Mouse (Mus musculus): ENCODE results near the gene Elf5. TPM values are rescaled to one million over a fixed set of nuclear protein-coding genes. Genes with fewer than 3 reads are reported as not detected.

The Elf5 gene
- total RNA-seq (2022): 1 to 10 TPM in 3 of 4 experiments, under 1 TPM in 1; 1.00 to 1.4 (median 1.1) TPM

GRCm38 (mm10) chr2:103411348-103411747 lies at the start of gene Elf5:
TSS of gene Elf5 (plus strand) at chr2:103411688.
- no peak for DNase-seq (ENCODE audit: low spot score in 2 of 2)

DNA sequence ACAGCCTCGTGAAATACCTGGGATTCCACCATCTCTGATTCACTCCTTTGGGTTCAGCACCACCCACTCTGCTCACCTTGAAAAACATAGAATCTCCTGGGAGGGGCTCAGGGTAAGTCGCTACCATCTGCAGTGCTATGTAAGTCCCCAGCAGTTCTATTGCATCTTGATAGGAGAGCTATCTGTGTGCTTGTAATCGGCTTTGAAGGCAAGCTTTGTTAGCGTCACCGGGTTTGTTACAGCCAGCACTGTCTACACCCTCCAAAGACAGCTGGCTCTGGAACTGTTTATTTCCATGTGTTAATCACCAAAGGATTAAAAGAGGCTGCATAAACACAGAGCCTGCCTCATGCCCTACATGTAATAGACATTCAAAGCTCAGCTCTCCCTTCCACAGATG lies 38.9 kb upstream of the Elf5 start:
- DNase-seq (ENCODE audit: low spot score in 2 of 2): no peak

DNA sequence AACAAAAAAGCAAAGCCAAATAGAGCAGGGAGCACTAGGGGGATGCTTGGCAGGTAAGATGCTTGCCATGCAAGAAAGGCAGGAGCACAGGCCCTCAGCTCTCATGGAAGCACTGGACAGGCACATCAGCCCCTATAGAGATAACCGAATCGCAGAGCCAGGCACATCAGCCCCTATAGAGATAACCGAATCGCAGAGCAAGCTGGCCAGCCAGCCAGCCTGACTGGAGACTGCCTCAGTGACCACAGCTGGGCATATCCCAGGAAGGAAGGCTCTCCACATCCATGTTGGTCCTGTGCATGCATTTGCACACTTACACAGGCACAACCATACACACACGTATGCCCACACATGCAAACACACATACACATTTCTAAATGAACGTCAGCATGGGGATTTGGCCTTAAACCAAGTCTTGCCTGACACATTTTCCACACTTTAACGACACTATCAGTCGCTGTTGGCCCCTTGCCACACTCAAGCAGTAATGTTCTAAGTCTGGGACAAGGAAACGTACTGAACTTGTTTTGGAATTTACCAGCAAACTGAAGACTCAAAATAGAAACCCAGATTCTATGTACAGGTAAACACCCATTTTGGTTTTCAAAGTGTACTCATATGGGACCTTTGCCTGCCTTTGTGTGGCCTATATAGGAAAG lies 31.9 kb upstream of the Elf5 start:
- DNase-seq (ENCODE audit: low spot score in 2 of 2): no peak

DNA sequence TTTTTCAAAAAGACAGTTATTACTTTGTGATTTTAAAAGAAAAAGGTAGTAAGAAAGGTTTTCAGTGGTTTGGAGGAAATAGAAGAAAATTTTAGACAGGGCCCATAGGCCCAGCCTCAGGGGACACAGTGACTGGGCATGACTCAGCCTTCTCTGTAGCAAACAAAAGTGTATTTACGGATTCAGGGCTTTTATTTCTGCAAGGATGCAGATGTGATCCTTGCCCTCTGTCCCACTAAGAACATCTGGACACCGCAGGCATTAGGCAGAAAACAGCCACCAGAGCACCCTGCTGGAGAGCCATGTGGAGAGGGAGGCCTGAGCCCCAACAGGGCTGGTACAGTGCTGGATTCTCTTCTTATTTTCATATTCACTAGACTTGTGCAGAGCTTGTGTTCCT lies 29.3 kb upstream of the Elf5 start:
- no peak for DNase-seq (ENCODE audit: low spot score in 2 of 2)

DNA sequence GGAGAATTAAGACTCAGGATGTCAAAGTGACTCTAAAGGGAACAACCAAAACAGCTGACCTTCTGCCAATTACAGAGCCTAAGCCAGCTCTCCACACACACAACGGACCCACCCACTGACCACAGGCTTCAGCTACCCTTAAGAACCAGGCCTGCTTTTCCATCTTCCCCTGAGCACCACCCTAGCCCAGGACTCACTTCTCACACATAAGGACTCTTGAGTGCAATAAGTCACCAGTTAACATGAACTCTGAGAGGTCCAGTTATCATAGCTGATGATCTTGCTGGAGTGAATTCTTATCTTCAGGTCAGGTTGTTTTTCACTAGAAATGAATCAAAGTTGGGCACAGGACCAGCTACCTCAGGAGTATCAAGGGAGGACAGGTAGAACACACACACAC lies 23.6 kb upstream of the Elf5 start:
- no peak for DNase-seq (ENCODE audit: low spot score in 2 of 2)

GRCm38 (mm10) chr2:103388311-103388710 lies 23.2 kb upstream of the Elf5 start:
- no peak for DNase-seq (ENCODE audit: low spot score in 2 of 2)

- peak in 1 of 2 experiments; percentile 68 for DNase-seq (ENCODE audit: low spot score in 2 of 2)
These were observed 21.2 kb upstream of the Elf5 start for GRCm38 (mm10) chr2:103390086-103390988.

GRCm38 (mm10) chr2:103391626-103392025 lies 19.9 kb upstream of the Elf5 start:
- no peak for DNase-seq (ENCODE audit: low spot score in 2 of 2)

DNA sequence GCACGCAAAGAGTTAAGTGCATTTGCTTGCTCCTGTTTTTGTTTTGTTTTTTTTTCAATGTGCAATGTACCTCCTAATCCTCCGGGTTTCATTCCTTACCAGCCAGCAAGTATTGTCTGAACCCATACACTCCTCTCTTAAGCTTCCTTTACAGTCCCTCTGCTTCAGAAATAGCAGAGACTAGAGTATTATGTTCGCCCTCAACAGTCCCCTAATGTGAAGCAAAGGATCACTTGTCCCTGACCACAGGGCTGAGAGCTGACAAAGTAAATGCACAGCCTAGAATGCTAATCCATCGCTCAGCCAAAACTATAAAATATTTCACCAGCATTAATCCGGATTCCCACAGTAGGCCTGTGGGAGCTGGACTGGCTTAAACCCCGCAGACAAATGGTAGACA lies 13.4 kb upstream of the Elf5 start:
- DNase-seq (ENCODE audit: low spot score in 2 of 2): no peak

- no peak for DNase-seq (ENCODE audit: low spot score in 2 of 2)
These were observed 10.8 kb upstream of the Elf5 start for GRCm38 (mm10) chr2:103400691-103401090.

DNA sequence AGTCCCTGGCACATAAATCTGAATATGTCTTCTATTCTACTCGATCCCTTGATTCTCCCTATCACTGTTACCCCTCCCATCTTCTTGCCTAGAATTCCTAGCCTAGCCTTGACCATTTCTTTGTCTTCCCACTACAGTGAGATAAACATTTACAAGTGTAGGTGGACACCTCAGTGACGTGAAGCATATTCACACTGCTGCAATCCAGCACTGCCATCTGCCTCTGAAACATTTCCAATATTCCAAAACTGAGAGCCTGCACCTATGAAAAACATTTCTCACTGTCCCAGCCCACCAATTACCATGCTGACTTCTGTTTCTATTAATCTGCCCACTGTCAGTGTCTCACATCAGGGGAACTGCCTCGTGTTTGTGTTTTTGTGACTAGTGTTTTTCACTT lies 5.2 kb upstream of the Elf5 start:
- DNase-seq (ENCODE audit: low spot score in 2 of 2): no peak

GRCm38 (mm10) chr2:103411816-103412215 lies 328 bp downstream of the Elf5 start:
- no peak for DNase-seq (ENCODE audit: low spot score in 2 of 2)

- DNase-seq (ENCODE audit: low spot score in 2 of 2): no peak
These were observed 1.9 kb downstream of the Elf5 start for GRCm38 (mm10) chr2:103413381-103413780.

- DNase-seq (ENCODE audit: low spot score in 2 of 2): no peak
These were observed 4.3 kb downstream of the Elf5 start for GRCm38 (mm10) chr2:103415774-103416173.

GRCm38 (mm10) chr2:103420650-103421507 lies 9.4 kb downstream of the Elf5 start:
- no peak for DNase-seq (ENCODE audit: low spot score in 2 of 2)

DNA sequence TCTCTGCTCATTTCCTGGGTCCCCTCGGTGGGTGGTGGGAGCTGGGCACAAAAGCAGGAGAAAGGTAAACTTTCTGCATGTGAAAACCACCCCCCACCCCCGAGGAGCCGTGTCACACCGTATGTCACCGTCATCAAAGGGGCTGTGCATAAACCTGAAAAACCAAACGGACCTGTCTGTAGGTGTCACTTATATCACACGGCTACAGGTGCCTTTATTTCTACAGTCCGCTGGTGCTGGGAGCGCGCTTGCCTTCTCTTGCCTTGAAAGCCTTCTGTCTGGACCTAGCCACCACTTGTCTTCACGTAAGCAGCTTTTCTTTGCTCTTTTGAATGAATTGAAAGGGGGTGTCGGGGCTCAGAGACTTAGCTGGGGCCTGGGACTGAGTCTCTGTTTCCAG lies 12.4 kb downstream of the Elf5 start:
- DNase-seq (ENCODE audit: low spot score in 2 of 2): no peak

DNA sequence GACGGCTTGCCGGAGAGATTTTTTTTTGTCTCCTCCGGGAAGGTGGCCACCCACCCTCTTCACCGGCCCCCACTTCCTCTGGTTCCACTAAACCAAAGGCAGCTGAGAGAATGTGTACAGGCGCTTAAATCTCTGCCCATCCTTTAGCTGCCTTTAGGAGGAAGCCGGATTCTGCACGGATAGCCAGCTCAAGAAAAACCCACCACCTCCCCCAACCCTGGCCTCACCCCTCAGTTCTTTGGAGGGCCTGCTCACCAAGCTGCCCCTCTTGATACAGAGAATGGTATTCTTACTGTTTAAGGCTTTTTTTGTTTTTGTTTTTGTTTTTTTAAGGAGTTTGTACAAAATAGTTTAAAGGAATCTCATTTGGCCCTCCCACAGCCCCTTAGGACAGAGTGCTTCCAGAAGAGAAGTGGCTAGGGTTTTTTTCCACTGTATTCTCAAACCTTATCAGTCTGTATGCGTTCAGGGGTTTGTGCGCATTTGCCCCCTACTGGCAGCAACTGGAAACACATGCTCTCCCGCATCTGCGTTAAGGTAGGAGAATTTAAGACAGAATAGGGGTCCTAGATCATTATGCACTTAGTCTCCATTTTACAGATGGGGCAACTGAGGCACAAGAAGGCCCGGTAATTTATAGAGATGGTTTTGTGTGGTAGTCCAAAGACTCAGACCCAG lies 13.0 kb downstream of the Elf5 start:
- DNase-seq (ENCODE audit: low spot score in 2 of 2): peak in 1 of 2 experiments; percentile 59

DNA sequence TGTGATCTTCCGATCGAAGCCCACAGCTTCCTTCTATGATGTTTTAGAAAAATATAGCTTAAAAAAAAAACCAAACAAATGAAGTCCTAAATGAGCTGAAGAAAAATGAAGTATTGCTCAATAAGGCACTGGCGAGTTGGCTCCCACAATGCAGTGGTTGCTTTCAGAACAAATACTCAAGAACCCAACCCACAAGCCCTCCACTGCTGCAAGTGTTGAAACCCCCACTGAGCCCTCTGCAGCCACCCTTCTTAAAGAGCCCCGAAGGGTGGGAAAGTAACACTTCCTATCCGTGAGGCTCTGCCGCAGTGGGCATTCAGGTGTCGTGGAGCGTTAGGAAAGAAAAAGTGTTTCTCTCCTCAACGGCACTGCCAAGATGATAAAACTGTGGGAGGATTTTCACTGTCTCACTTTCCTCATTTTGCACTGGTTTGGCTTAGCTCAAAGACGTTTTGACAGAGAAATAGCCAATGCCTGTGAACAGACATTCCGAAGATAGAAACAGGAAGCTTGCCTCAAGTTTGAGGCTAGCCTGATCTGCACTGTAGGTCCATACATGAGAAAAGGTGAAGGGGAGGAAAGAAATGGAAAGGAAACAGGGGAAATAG lies 14.1 kb downstream of the Elf5 start:
- DNase-seq (ENCODE audit: low spot score in 2 of 2): no peak

DNA sequence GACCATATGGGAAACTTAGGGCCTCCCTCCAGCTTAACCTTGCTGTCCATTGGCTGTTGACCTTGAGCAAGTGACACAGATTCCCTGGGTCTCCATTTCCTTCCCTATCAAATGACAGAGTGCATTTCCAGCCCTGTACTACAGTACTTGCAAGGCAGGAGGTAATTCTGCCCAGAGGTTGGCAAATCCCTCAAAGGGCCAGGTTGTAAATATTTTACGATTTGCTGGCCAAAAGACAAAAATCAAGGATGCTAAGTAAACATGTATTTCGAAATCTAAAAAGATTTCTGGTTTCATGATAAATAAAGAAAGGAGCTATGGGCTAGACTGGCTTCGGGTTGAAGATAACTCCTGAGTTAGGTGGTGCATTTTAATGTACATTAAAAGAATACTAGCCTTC lies 16.9 kb downstream of the Elf5 start:
- no peak for DNase-seq (ENCODE audit: low spot score in 2 of 2)

DNA sequence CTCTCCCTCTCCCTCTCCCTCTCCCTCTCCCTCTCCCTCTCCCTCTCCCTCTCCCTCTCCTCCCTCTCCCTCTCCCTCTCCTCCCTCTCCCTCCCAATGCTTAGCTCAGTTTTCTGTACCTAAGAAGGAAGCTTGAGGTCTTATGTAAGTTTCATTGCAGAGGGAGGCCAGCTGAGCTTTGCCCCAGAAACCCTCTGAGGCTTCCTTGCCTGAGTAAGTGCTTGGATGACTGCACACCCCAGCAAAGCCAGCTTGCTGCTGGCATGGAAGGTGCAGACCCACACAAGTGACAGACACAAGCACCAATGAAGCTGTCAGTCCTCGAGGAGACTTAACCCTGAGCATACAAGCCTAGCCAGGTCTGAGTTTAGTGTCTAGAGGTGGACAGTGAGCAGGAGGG lies 19.2 kb downstream of the Elf5 start:
- no peak for DNase-seq (ENCODE audit: low spot score in 2 of 2)

All from left cerebral cortex, adult 8-10 months (tissue).